Mouse (Mus musculus): ENCODE data around the gene Ctsa. TPM values are rescaled to one million over a fixed set of nuclear protein-coding genes. Genes with fewer than 3 reads are reported as not detected.

Ctsa gene
- 149 and 152 TPM in 2 replicates for total RNA-seq (2023)

DNA sequence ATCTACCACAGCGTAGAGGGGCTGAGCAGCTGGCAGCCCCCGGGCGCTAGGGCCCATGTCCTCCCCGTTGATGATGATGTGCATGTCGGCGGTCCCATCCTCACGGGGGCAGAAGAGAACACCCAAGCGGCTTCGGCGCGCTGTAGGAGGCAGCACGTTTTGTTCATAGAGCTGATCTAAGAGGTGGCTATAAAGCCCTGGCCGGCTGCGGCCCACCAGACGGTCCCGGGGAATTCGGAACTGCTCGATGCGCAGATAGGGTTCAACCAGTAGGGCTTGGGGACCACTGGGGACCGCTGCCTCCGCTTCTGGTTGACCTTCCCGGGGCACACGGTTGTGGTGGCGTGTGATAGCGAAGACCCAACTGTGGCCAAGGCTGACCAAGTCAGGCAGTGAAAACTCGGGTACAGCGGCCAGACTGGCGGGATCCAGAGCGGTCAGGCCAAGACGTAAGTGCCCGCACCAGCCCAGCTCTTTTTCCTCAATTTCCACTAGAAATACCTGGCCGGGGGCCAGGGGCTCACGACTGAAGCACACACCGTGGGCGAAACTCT is at the start of gene Ctsa:
TSS of gene Ctsa (plus strand) at position 126 of the 554 bp plus-strand sequence.

DNA sequence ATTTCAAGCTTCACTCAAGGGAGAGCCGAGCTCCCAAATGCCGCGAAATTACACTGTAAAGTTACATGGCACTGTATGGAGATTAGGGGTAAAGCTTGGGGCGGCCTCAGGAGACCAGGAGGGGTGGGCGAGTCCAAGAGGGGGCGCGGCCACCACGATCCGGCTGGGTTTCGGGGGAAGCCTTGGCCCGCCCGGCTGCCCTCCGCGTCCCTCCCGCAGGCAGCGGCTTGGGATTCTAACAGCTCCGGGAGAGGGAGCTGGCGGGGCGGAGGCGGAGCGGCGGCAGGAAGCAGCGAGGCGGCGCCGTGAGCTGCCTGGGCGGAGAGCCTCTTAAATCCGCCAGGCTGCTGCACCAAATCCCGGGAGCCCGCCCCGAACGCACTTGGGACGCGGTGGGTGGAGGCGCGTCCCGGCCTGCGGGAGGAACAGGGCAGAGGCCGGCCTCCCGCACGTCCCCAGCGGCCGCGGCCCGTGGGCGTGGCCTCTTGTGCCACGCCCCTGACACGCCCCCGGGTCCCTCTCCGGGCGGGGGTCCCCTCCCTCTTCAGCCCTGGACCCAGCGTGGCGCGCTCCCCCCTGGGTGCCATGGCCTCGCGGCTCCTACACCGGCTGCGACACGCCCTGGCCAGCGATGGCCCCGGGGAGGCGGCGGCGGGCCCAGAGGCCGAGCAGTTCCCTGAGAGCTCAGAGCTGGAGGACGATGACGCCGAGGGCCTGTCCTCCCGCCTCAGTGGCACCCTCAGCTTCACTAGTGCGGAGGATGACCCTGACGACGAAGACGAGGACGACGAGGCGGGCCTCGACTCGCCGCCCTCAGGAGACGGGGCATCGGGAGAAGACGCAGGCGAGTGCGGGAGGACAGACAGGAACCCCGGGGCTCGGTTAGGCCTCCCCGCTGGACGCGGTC is 46.9 kb upstream of the Ctsa start, which contains the start of gene Snx21:
TSS of gene Snx21 (plus strand) at position 343 of the 907 bp plus-strand sequence.

DNA sequence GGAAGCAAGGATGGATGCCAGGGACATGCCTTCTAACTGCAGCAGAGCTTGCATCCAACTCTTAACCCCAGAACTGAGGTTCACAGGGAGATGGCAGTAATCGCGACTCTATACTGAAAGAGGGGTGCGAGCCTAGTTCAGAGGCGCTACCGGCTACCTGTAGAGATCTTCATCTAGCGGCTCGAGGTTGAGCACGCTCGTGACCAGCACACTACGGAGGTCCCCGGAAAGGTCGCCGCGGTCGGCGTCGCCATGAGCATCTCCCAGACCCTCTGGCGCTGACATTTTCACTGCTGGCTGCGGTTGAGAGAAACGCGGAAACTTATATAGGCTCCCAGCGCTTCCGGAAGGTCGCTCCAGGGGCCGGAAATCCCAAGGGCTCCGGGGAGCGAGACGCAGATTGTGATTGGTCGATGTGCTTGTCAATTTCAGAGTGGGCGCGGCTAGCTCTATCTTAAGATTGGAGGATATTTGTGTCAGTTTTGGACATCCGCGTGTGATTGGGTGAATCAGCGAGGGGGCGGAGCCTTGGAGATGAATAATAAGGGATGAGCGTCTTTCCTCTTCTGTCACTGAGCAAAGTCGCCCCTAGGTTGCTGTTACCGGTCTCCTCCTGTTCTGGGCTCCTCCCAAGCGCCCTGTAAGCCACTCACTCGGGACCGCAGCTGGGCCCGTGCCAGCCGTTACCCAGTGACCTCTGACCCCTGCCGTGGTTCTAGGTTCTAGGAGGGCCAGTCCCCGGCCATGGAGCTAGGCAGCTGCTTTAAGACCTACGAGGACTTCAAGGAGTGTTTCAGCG is 27.9 kb upstream of the Ctsa start, which contains the start of the genes Acot8 and Zswim3:
TSS of gene Acot8 (minus strand) at position 350 of the 799 bp plus-strand sequence.
TSS of gene Zswim3 (plus strand) at position 566 of the 799 bp plus-strand sequence.

DNA sequence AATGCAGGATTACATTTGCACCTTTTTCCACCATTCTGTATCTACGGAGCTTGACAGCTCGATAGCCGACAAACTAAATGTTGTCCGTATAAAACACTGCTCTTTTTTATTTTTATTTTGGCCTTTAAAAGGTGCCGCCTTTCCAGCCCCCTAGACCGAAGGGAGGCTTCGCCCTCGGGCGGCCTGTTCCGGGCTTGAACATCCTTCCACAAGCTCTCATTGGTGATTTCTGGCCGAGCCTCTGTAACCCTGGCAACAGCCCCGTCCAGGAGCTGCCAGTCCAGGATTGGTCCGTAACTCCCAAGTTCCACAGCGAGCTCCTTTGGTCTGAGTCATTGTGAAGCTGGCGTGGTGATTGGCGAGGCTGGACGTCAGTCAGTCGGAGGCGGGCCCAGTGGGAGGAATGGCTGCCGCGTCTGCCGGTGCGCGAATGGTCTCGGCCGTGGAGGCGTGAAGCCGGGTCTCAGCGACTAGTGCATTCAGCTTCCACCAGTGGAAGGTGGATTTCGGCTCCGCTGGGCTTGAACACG is 10.0 kb upstream of the Ctsa start, which contains the start of gene Zswim1:
TSS of gene Zswim1 (plus strand) at position 51 of the 530 bp plus-strand sequence.

DNA sequence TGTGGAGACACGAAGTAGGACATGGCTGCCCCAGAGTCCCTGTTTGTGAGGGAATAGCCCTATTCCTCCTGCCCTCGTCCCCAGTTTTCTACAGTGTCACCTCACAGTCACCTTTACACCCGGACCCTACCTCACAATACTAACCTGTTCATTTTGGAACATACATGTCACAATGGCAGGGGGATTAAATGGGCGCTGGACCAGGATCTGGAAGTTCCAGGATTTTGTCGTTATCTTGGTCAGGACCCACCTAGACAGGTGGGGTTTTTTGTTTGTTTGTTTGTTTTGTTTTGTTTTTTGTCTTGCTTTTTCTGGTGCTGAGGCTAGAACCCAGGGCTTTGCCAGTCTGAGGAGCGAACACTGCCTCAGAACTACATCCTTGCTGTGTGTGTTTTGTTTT is 4.2 kb upstream of the Ctsa start, which contains the start of gene Spata25:
TSS of gene Spata25 (minus strand) at position 101 of the 400 bp plus-strand sequence.

DNA sequence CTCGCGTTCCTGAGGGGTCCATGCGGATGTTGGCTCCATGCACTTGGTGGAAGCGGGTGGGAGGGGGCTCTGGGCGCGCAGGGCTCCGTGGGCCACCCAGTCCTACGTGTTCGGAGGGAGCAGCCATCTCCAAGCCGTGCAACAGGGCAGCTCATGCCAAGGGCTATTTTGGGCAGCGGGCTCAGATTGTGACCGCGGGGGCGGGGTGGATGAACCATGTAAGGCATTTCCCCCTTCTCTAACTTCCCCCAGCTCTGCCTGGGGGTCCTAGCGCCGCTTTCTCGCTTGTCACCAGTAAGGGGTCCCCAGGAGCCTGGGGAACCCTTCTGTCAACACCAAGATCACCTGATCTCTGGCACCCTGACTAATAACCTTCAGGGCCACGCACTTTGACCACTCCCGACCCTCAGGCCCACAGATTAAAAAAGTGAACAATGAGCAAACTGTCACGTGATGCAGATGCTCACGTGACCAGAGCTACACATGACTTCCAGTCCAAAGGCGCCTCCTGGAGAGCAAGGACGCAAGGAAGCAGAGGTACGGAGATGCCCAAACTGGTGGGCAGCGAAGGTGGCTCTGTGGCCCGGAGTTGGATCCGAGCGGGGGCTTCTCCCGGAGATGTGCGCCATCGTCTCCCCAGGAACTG is 764 bp downstream of the Ctsa start, which contains the start of gene Neurl2:
TSS of gene Neurl2 (minus strand) at position 143 of the 646 bp plus-strand sequence.

DNA sequence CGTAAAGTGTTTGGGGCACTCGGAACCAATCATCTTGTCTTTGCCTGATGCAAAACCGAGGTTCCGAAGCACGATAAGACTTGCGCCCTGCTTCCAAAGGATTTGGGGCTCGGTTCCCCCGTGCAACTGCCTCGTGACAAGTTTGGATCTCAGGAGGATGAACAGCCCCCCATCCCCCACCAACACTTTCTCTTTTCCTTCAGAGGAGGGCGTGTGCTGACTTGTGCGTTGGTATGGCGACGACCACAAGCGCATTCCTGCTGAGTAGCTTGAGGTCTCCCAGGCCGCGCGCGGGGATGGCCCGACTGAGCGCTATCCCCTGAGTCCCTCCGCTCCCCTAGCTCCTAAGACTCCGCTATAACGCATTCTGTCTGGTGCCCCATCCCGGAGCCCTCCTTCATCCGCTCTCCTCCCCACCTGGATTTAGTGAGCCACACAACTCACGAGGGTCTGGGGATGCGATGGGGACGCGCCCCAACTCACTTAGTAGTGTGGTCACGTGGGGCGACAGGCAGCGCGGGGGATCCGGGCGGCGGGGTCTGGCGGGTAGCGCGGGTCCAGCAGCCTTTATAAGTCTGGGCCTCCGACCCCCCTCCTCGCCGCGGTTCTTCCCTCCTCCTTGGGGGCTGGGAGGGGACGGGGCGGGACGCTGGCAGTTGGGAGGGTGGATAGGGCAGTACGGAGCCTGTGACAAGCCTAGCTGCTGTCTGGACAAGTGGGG is 24.6 kb downstream of the Ctsa start, which contains the start of gene Pltp:
TSS of gene Pltp (minus strand) at position 611 of the 721 bp plus-strand sequence.

DNA sequence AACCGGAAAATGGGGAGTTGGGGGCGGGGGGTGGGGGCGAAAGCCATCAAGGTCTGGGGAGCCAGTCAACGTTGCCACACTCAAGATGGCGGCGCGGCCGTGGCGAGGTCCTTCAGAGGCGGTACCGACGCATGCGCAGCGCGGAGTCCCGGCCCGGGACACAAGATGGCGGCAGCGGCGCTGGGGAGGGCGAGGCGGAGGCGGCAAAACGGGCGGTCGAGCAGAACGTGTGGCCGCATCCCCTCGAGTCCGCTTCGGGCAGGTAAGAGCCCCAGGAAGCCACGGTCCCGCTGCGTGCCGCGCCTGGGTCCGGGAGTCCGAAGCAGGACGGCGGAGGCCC is 46.5 kb downstream of the Ctsa start, which contains the start of gene Pcif1:
TSS of gene Pcif1 (plus strand) at position 77 of the 340 bp plus-strand sequence.

Other genes starting within 250 kb of the Ctsa start
- gene Wfdc6a, start 247.4 kb upstream of the Ctsa start, total RNA-seq (2023) = not detected in 2 replicates
- not detected in 2 replicates for gene Eppin, start 239.3 kb upstream of the Ctsa start, total RNA-seq (2023)
- gene Wfdc6b, start 219.4 kb upstream of the Ctsa start, total RNA-seq (2023) = not detected in 2 replicates
- not detected in 2 replicates for gene Wfdc8, start 219.2 kb upstream of the Ctsa start, total RNA-seq (2023)
- not detected in 2 replicates for gene Wfdc16, start 194.1 kb upstream of the Ctsa start, total RNA-seq (2023)
- gene Wfdc10, start 176.8 kb upstream of the Ctsa start, total RNA-seq (2023) = 7.5 and 8.1 TPM in 2 replicates
- gene Wfdc9, start 176.3 kb upstream of the Ctsa start, total RNA-seq (2023) = not detected in 2 replicates
- gene Wfdc11, start 158.8 kb upstream of the Ctsa start, total RNA-seq (2023) = not detected in 2 replicates
- gene Wfdc13, start 147.8 kb upstream of the Ctsa start, total RNA-seq (2023) = not detected in 2 replicates
- not detected in 2 replicates for gene Spint4, start 134.4 kb upstream of the Ctsa start, total RNA-seq (2023)
- not detected in 2 replicates for gene Spint5, start 117.6 kb upstream of the Ctsa start, total RNA-seq (2023)
- not detected in 2 replicates for gene Wfdc3, start 86.9 kb upstream of the Ctsa start, total RNA-seq (2023)
- 34.5 and 42.9 TPM in 2 replicates for gene Dnttip1, start 86.9 kb upstream of the Ctsa start, total RNA-seq (2023)
- gene Ube2c, start 63.0 kb upstream of the Ctsa start, total RNA-seq (2023) = 84.3 and 94.9 TPM in 2 replicates
- 0.73 TPM in 1 of 2 replicates, not detected in the other for gene Tnnc2, start 52.9 kb upstream of the Ctsa start, total RNA-seq (2023)
- 2.2 and 2.6 TPM in 2 replicates for gene Snx21, start 47.0 kb upstream of the Ctsa start, total RNA-seq (2023)
- 44.2 and 45.5 TPM in 2 replicates for gene Acot8, start 28.0 kb upstream of the Ctsa start, total RNA-seq (2023)
- gene Zswim3, start 27.8 kb upstream of the Ctsa start, total RNA-seq (2023) = 1.5 and 1.7 TPM in 2 replicates
- 3.1 and 4.0 TPM in 2 replicates for gene Zswim1, start 10.2 kb upstream of the Ctsa start, total RNA-seq (2023)
- gene Spata25, start 4.3 kb upstream of the Ctsa start, total RNA-seq (2023) = not detected in 2 replicates
- 0.66 and 1.6 TPM in 2 replicates for gene Neurl2, start 583 bp downstream of the Ctsa start, total RNA-seq (2023)
- 1.7 and 3.0 TPM in 2 replicates for gene Pltp, start 24.8 kb downstream of the Ctsa start, total RNA-seq (2023)
- gene Pcif1, start 46.4 kb downstream of the Ctsa start, total RNA-seq (2023) = 48.8 and 69.6 TPM in 2 replicates
- 32.4 and 36.5 TPM in 2 replicates for gene Zfp335, start 78.9 kb downstream of the Ctsa start, total RNA-seq (2023)
- 2,237 and 2,648 TPM in 2 replicates for gene Mmp9, start 107.9 kb downstream of the Ctsa start, total RNA-seq (2023)
- 6.8 and 7.2 TPM in 2 replicates for gene Slc12a5, start 127.9 kb downstream of the Ctsa start, total RNA-seq (2023)
- gene Ncoa5, start 202.0 kb downstream of the Ctsa start, total RNA-seq (2023) = 13.5 TPM in 2 replicates
- 7.7 and 8.0 TPM in 2 replicates for gene Cd40, start 222.8 kb downstream of the Ctsa start, total RNA-seq (2023)

All from neutrophil, adult 65 days (primary cell).